Mouse (Mus musculus) liver, postnatal 0 days (tissue): Measurements from ENCODE around the gene Ubqln4. TPM values are rescaled to one million over a fixed set of nuclear protein-coding genes. Genes with fewer than 3 reads are reported as not detected.
"Not testable (repeated sequence)": the region's sequence is repeated elsewhere in the genome, so short reads cannot be mapped to it uniquely, and the experiment has no call there.

Source experiments
- ATAC-seq: fragments of 200-750 bp; cut with Nextera tagmentation; 2 replicates; pipeline ENCODE4 v1.8.0; 2017; ENCODE audit warnings: mild to moderate bottlenecking, moderate library complexity
- DNase-seq: peaks from one replicate; pipeline ENCODE4 v3.0.0-alpha.2; 2016
- H3K27ac ChIP-seq: fragments of 300-500 bp; sonication (generic); 2 replicates; pipeline ENCODE4 v1.5.1; 2014; ENCODE audit warnings: antibody characterized with exemption, moderate library complexity, mild to moderate bottlenecking, low read depth
- H3K27me3 ChIP-seq: fragments of 300-500 bp; sonication (generic); 2 replicates; pipeline ENCODE4 v1.6.1; 2014; ENCODE audit warnings: low read length, control low read depth, mixed read lengths; ENCODE audit not compliant: insufficient read depth
- H3K36me3 ChIP-seq: fragments of 300-500 bp; sonication (generic); replicated peaks from 2 replicates; pipeline ENCODE4 v1.6.1; 2014; ENCODE audit warnings: mild to moderate bottlenecking, control low read depth, low read length, moderate library complexity, mixed read lengths; ENCODE audit not compliant: insufficient read depth
- H3K4me1 ChIP-seq: fragments of 300-500 bp; sonication (generic); 2 replicates; pipeline ENCODE4 v1.6.1; 2014; ENCODE audit warnings: antibody characterized with exemption, mild to moderate bottlenecking, control low read depth; ENCODE audit not compliant: insufficient read depth
- H3K4me2 ChIP-seq: fragments of 300-500 bp; sonication (generic); 2 replicates; pipeline ENCODE4 v1.6.1; 2014; ENCODE audit warnings: low read depth, mild to moderate bottlenecking, low read length, moderate library complexity, mixed read lengths
- H3K4me3 ChIP-seq: fragments of 300-500 bp; sonication (generic); 2 replicates; pipeline ENCODE4 v1.5.1; 2014; ENCODE audit warnings: low read depth, low read length
- H3K9ac ChIP-seq: fragments of 300-500 bp; sonication (generic); replicated peaks from 2 replicates; pipeline ENCODE4 v1.6.1; 2014; ENCODE audit warnings: mild to moderate bottlenecking, moderate library complexity
- H3K9me3 ChIP-seq: fragments of 300-500 bp; sonication (generic); 2 replicates; pipeline ENCODE4 v1.6.1; 2016; ENCODE audit warnings: mild to moderate bottlenecking, control low read depth, low read length, mixed read lengths
- CTCF ChIP-seq: sonication (generic); IDR thresholded peaks from 2 replicates; pipeline ENCODE4 v1.5.1; 2016; ENCODE audit warnings: antibody characterized with exemption, low read depth
- EP300 ChIP-seq: IDR thresholded peaks from 2 replicates; pipeline ENCODE4 v1.6.1; 2016; ENCODE audit warnings: antibody characterized with exemption, low read depth, mild to moderate bottlenecking
- WGBS: fragments of 180-500 bp; shearing (Covaris S2); extraction: QIAGEN DNeasy Blood & Tissue Kit; methylation state at CpG from one replicate; pipeline ENCODE4 v1.1.7; 2014; ENCODE audit not compliant: insufficient replicate concordance; 5-methylcytosine and 5-hydroxymethylcytosine counted together
- polyA plus RNA-seq: library from polyadenylated mRNA; unstranded; fragments of >200 nt; fragmentation: Nextera tagmentation; extraction: Ambion mirVana; gene quantifications from 2 replicates; pipeline ENCODE4 v1.2.1, GENCODE M21; 2015

The Ubqln4 gene
- polyA plus RNA-seq, 1 experiment from 2014 or later, result 12.5 TPM

- no peak overlapping the region for H3K27ac ChIP-seq
- H3K9me3 ChIP-seq, result no peaks in the 10 kb centered on the region
- no peak overlapping the region for H3K9ac ChIP-seq
- DNase-seq (no peak), ATAC-seq (no peak)
- H3K36me3 ChIP-seq, result peaks cover 26% of the 10 kb centered on the region
- H3K27me3 ChIP-seq, result no peaks in the 10 kb centered on the region
- peaks cover 24% of the 10 kb centered on the region for H3K4me1 ChIP-seq
- H3K4me3 ChIP-seq, result no peak overlapping the region
- no peak overlapping the region for H3K4me2 ChIP-seq
- WGBS, result 45% methylated on average over 5 of the region's 5 CpGs
- no peak for TF ChIP-seq CTCF
- no peak for TF ChIP-seq EP300
These were observed 36.7 kb downstream of the Ubqln4 start for GRCm38 (mm10) chr3:88590246-88590645.

GRCm38 (mm10) chr3:88591044-88591443 lies 37.5 kb downstream of the Ubqln4 start:
- peak; percentile 40 for ATAC-seq
- H3K27ac ChIP-seq, result no peak overlapping the region
- 45% methylated on average over 3 of the region's 3 CpGs for WGBS
- H3K9ac ChIP-seq, result no peak overlapping the region
- H3K27me3 ChIP-seq, result no peaks in the 10 kb centered on the region
- peaks cover 20% of the 10 kb centered on the region for H3K36me3 ChIP-seq
- TF ChIP-seq EP300 (no peak), CTCF (no peak)
- peak; percentile 36 for DNase-seq
- H3K9me3 ChIP-seq, result no peaks in the 10 kb centered on the region
- peaks cover 24% of the 10 kb centered on the region for H3K4me1 ChIP-seq
- H3K4me3 ChIP-seq, result no peak overlapping the region
- no peak overlapping the region for H3K4me2 ChIP-seq

GRCm38 (mm10) chr3:88591950-88592731 lies 38.6 kb downstream of the Ubqln4 start:
- TF ChIP-seq EP300 (no peak), CTCF (peak; percentile 69)
- H3K27ac ChIP-seq, result peak overlapping the region; percentile 74
- WGBS, result 19% methylated on average over 9 of the region's 9 CpGs
- no peaks in the 10 kb centered on the region for H3K9me3 ChIP-seq
- H3K36me3 ChIP-seq, result peaks cover 11% of the 10 kb centered on the region
- peak overlapping the region; percentile 23 for H3K4me3 ChIP-seq
- peak overlapping the region; percentile 63 for H3K4me2 ChIP-seq
- H3K27me3 ChIP-seq, result no peaks in the 10 kb centered on the region
- H3K4me1 ChIP-seq, result peaks cover 24% of the 10 kb centered on the region
- peak; percentile 61 for ATAC-seq
- peak overlapping the region; percentile 17; the same call in 1 of the 2 replicates for H3K9ac ChIP-seq
- peak; percentile 48 for DNase-seq

DNA sequence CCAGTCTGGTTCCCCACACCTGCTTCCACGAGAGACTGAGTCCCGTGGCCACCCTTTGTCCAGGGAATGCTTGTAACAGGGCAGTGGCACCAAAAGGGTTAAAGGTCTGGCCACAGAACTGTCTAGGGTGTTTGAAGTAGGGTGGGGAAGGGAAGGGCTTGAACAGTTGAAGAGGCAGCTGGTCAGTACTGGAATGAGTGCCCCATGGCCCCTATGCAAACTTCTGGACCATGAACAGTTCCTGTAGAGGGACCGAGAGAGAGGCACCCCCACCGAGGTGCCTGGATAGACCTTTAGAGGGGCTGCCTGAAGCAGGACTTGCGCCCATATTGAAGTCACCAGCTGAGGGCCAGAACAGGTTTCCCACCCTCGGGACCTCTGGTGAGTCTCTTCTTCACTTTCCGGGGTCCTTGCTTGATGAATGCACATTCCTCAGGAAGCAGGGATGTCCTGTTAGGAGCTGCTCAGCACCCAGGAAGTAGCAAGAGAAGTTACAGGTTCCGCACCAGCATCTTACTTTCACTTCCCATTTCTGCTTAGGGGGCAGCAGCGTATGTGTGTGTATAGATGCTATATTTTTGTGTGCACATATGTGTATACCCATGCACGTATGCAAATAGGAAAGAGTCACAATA lies 39.5 kb downstream of the Ubqln4 start:
- Histone ChIP-seq H3K9ac (peak overlapping the region; percentile 38), H3K4me3 (peak overlapping the region; percentile 23), H3K36me3 (peaks cover 2% of the 10 kb centered on the region), H3K27me3 (no peaks in the 10 kb centered on the region), H3K4me2 (peak overlapping the region; percentile 63), H3K9me3 (no peaks in the 10 kb centered on the region), H3K4me1 (peaks cover 24% of the 10 kb centered on the region), H3K27ac (peak overlapping the region; percentile 74)
- DNase-seq (peak; percentile 22), ATAC-seq (0 out of 2 replicates have a peak, but pooled peaks have one; percentile 11)
- TF ChIP-seq EP300, result no peak
- WGBS, result 26% methylated on average over 10 of the region's 10 CpGs

DNA sequence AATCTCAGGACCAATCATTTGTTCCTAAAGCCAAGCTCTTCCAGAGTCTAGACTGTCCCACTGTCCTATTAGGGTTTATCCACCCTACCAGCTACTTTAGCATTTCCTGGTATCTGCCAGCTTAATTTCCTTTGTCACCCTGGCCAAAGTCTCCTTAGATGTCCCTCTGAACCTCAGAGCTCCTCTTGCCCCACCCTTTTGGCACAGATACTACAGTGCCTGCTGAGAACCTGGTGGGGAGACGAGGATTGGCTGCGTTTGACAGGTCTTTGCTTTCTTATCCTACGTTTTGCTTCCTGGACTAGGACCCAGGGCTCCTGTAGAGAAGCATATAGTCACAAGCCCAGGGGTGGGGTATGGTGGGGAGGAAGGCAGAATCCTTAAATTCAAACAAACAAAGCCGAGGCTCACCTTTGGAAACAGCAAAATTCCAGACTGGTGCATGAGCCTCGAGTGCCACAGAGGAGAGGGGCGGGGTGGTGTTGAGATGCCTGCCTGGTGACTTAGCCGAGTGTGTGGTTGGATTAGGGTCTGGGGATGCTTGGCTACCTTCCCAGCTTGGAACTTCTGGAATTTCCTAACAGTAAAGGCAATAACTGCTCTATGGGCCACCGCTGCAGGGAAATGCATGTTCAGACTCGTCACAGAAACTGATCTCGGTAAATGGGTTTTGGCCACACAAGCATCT lies 40.5 kb downstream of the Ubqln4 start:
- Histone ChIP-seq H3K4me3 (no peak overlapping the region), H3K27me3 (no peaks in the 10 kb centered on the region), H3K27ac (no peak overlapping the region), H3K9ac (no peak overlapping the region), H3K4me2 (no peak overlapping the region), H3K36me3 (no peaks in the 10 kb centered on the region), H3K4me1 (peaks cover 24% of the 10 kb centered on the region), H3K9me3 (no peaks in the 10 kb centered on the region)
- 59% methylated on average over 10 of the region's 10 CpGs for WGBS
- DNase-seq, result no peak
- no peak for ATAC-seq
- TF ChIP-seq EP300 (no peak), CTCF (no peak)

- DNase-seq, result not testable (repeated sequence)
- WGBS, result 84% methylated on average over 4 of the region's 4 CpGs
These were observed 43.0 kb downstream of the Ubqln4 start for GRCm38 (mm10) chr3:88596547-88596946.

More at GRCm38 (mm10) chr3:88596547-88596946, 43.0 kb downstream of the Ubqln4 start:
- peaks cover 17% of the 10 kb centered on the region for H3K4me1 ChIP-seq
- H3K36me3 ChIP-seq, H3K4me2 ChIP-seq, H3K27me3 ChIP-seq, H3K4me3 ChIP-seq, H3K9me3 ChIP-seq, H3K27ac ChIP-seq, ATAC-seq, H3K9ac ChIP-seq: not testable (repeated sequence)
